Mouse (Mus musculus) heart, adult 2 months (tissue): ENCODE data around the gene Hfm1. TPM values are rescaled to one million over a fixed set of nuclear protein-coding genes. Genes with fewer than 3 reads are reported as not detected.
A peak's percentile ranks its signal among the peaks of the same experiment; 100 is the strongest.

ENCODE experiments used
- DNase-seq, 2 experiments: peaks; one replicate each; pipeline ENCODE4 v3.0.0; 2021
- H3K27ac ChIP-seq: fragments of 200-600 bp; 2 replicates; pipeline ENCODE4 v1.8.1; 2022
- H3K27me3 ChIP-seq: fragments of 200-500 bp; 2 replicates; pipeline ENCODE4 v1.6.1; 2012; ENCODE audit warnings: mild to moderate bottlenecking, low read length, inconsistent platforms, mixed read lengths; ENCODE audit not compliant: control insufficient read depth, insufficient read depth
- H3K36me3 ChIP-seq: fragments of 200-500 bp; 2 replicates; pipeline ENCODE4 v1.6.1; 2012; ENCODE audit warnings: low read length, inconsistent platforms; ENCODE audit not compliant: control insufficient read depth, insufficient read depth
- H3K4me1 ChIP-seq: fragments of 200-500 bp; 2 replicates; pipeline ENCODE4 v1.6.1; 2011; ENCODE audit warnings: low read length; ENCODE audit not compliant: control insufficient read depth, insufficient read depth
- H3K4me3 ChIP-seq: fragments of 200-600 bp; 2 replicates; pipeline ENCODE4 v1.8.1; 2022
- H3K79me2 ChIP-seq: fragments of 200-500 bp; replicated peaks from 2 replicates; pipeline ENCODE4 v1.6.1; 2012; ENCODE audit warnings: mild to moderate bottlenecking, inconsistent platforms, low read length, moderate library complexity, mixed read lengths; ENCODE audit not compliant: control insufficient read depth, insufficient read depth
- H3K9ac ChIP-seq: fragments of 200-500 bp; 2 replicates; pipeline ENCODE4 v1.6.1; 2012; ENCODE audit warnings: low read depth, mild to moderate bottlenecking, control low read depth, inconsistent platforms, low read length, mixed read lengths
- CTCF ChIP-seq: fragments of 200-600 bp; IDR thresholded peaks from 2 replicates; pipeline ENCODE4 v1.8.1; 2022; ENCODE audit warnings: antibody characterized with exemption, mild to moderate bottlenecking, moderate library complexity
- EP300 ChIP-seq: fragments of 200-500 bp; IDR thresholded peaks from 2 replicates; pipeline ENCODE4 v1.6.1; 2011; ENCODE audit warnings: low read depth, low read length, control low read depth; ENCODE audit not compliant: insufficient read depth
- POLR2A ChIP-seq: fragments of 200-500 bp; IDR thresholded peaks from 2 replicates; pipeline ENCODE4 v1.6.1; 2011; ENCODE audit warnings: mild to moderate bottlenecking, low read depth, low read length, control low read depth; ENCODE audit not compliant: insufficient read depth
- WGBS: fragments of 180-500 bp; shearing (Covaris S2); methylation state at CpG from one replicate; pipeline ENCODE4 v1.1.7; 2018; 5-methylcytosine and 5-hydroxymethylcytosine counted together
- intact Hi-C: fragments of 180-260 bp; cut with DNase I; formaldehyde crosslinking; loops from one replicate; pipeline ENCODE4 v1.15.1; 2025
- long read RNA-seq: library from polyadenylated mRNA; stranded (forward); transcript quantifications from one replicate; pipeline ENCODE4 v2.0.0, GENCODE M21; 2021
- polyA plus RNA-seq: library from polyadenylated mRNA; depleted of rRNA; stranded (reverse); fragments of >200 nt; gene quantifications from 2 replicates; pipeline ENCODE4 v1.2.3, GENCODE M21; 2012; rRNA removed
- total RNA-seq, 2 experiments: library from RNA; stranded (reverse); gene quantifications; 2 replicates each; pipeline ENCODE4 v1.2.3; 2021

Gene Hfm1
- total RNA-seq (not detected), polyA plus RNA-seq (not detected in 2 replicates)
- long read RNA-seq: 0 reads

- intact Hi-C loops: no loop called here
- peak within 1 kb of the TSS; percentile 57 for H3K9ac ChIP-seq
- H3K79me2 ChIP-seq: no peaks in the 10 kb centered on the region
- DNase-seq: peak; percentile 46
- peaks cover 3% of the 10 kb centered on the region; the same call in 1 of the 2 replicates for H3K27me3 ChIP-seq
- H3K4me1 ChIP-seq: no peaks in the 10 kb centered on the region
- peak within 1 kb of the TSS; percentile 53 for H3K4me3 ChIP-seq
- TF ChIP-seq POLR2A: no peak
- H3K27ac ChIP-seq: no peak within 1 kb of the TSS
- 2% methylated on average over 76 of the region's 76 CpGs for WGBS
- no peaks in the 10 kb centered on the region for H3K36me3 ChIP-seq
Observed at GRCm38 (mm10) chr5:106925488-106926368, at the start of gene Hfm1. TSS of gene Hfm1 (minus strand) at chr5:106926321.

- DNase-seq: no peak
- intact Hi-C loops: no loop called here
- no peaks in the 10 kb centered on the region for H3K4me1 ChIP-seq
- no peak overlapping the region for H3K9ac ChIP-seq
- no peak overlapping the region for H3K4me3 ChIP-seq
- 82% methylated on average over 7 of the region's 7 CpGs for WGBS
- peak; percentile 34 for TF ChIP-seq CTCF
- no peak for TF ChIP-seq POLR2A
- no peak overlapping the region for H3K27ac ChIP-seq
- H3K36me3 ChIP-seq: no peaks in the 10 kb centered on the region
- no peaks in the 10 kb centered on the region for H3K79me2 ChIP-seq
- no peaks in the 10 kb centered on the region for H3K27me3 ChIP-seq
Observed at GRCm38 (mm10) chr5:106973883-106974282, 47.8 kb upstream of the Hfm1 start.

DNA sequence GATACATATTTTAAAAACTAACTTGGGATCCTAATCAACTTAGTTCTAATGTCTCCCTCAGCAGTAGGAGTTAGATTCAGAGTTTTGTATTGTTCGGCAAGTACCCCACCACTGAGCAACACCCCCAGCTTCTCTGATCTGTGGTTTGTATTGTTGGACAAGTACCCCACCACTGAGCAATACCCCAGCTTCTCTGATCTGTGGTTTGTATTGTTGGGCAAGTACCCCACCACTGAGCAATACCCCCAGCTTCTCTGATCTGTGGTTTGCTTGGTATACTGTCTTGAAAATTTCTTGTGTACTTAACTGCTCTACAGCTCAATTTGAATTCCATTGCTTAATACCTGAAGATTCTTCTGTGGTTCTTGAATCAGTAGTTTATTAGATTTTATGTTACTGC, 41.5 kb upstream of the Hfm1 start:
- intact Hi-C loops: loop anchor here (10.0 kb wide), 1 partner anchor 103 kb away; no protein-coding TSS in a partner anchor
- Histone ChIP-seq H3K4me1 (peaks cover 3% of the 10 kb centered on the region; the same call in 1 of the 2 replicates), H3K4me3 (no peak overlapping the region), H3K27ac (no peak overlapping the region), H3K9ac (no peak overlapping the region), H3K27me3 (no peaks in the 10 kb centered on the region), H3K36me3 (no peaks in the 10 kb centered on the region), H3K79me2 (no peaks in the 10 kb centered on the region)
- 97% methylated on average over 1 of the region's 1 CpGs for WGBS
- no peak for DNase-seq
- no peak for TF ChIP-seq EP300
- no peak for TF ChIP-seq POLR2A
- no peak for TF ChIP-seq CTCF

GRCm38 (mm10) chr5:106966443-106966842, 40.3 kb upstream of the Hfm1 start:
- no peak overlapping the region for H3K4me3 ChIP-seq
- H3K9ac ChIP-seq: no peak overlapping the region
- intact Hi-C loops: loop anchor here (10.0 kb wide), 1 partner anchor 102 kb away; no protein-coding TSS in a partner anchor
- no peaks in the 10 kb centered on the region for H3K36me3 ChIP-seq
- H3K4me1 ChIP-seq: peaks cover 3% of the 10 kb centered on the region; the same call in 1 of the 2 replicates
- no peak overlapping the region for H3K27ac ChIP-seq
- no peaks in the 10 kb centered on the region for H3K27me3 ChIP-seq
- H3K79me2 ChIP-seq: no peaks in the 10 kb centered on the region
- 87% methylated on average over 3 of the region's 3 CpGs for WGBS
- no peak for DNase-seq
- TF ChIP-seq POLR2A: no peak
- no peak for TF ChIP-seq CTCF
- TF ChIP-seq EP300: no peak

DNA sequence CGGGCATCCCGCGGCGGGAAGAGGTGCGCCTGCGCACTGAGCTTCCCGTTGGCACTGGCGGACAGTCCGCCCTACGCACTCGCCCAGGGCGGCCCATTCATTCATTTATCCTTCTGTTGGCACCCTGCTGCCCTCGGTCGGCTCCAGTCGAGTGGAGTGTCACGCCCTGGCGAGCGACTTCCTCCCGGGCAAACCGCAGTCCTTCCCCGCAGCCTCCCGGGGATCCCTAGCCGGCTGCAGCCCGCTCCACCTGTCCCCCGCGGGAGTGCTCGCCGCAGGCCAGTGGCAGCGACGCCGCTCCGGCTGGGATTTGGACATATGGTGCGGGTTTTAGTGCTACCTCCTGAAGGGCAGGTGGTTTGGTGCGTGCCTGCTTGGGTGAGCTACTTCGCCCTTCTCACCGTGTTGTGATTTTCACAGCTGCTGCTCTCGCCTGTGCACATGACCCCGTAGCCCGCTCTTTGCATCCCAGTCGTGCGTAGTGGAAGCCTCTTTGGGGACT, 38.4 kb upstream of the Hfm1 start:
- Histone ChIP-seq H3K79me2 (no peaks in the 10 kb centered on the region), H3K27me3 (no peaks in the 10 kb centered on the region), H3K27ac (peak overlapping the region; percentile 67), H3K36me3 (no peaks in the 10 kb centered on the region), H3K4me1 (peaks cover 3% of the 10 kb centered on the region; the same call in 1 of the 2 replicates), H3K4me3 (peak overlapping the region; percentile 80), H3K9ac (peak overlapping the region; percentile 59)
- intact Hi-C loops: loop anchor here (10.0 kb wide), 1 partner anchor 100 kb away; no protein-coding TSS in a partner anchor
- under 1% methylated on average over 41 of the region's 41 CpGs for WGBS
- TF ChIP-seq CTCF (no peak), EP300 (no peak), POLR2A (no peak)
- DNase-seq: no peak
